Mouse (Mus musculus): ENCODE results near the gene Mylk2. TPM values are rescaled to one million over a fixed set of nuclear protein-coding genes. Genes with fewer than 3 reads are reported as not detected.

The Mylk2 gene
- polyA plus RNA-seq, 1 experiment from 2014 or later: not detected

DNA sequence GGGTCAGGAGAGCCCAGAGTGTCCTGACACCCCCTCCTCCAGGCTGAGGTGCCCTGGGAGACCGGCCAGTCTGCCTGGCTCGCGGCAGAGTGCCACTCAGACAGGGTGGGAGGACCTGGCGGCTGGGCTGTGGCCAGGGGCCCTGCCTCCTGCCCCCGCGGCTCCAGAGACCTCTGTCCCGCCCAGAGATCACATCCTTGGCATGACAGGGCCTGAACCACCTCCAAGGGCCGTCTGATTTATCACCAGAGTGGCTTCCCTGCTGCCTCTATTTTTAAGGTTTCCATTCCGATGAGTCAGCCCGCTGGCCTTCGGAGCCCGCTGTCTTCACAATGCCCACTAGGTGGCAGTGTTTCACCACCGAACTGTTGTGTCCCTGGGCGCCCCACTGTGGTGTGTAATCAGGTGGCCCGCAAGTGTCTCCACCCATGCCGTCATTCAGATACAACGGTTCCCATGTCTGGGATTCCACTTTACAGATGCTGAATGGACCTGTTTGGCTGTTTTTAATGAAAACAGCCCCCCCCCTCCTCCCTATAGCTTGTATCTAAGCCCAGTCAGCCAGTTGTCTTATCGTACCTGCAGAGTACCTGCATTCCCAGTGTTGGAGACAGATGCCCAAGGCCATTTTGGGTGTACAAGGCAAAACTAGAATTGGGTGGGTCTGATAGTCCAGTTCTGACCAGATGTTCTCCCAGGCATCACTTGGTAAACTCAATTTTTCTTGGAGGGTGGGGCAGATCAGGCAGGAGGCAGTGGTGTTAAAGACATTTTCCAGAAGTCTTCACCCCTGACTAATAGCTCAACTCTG lies 3.4 kb downstream of the Mylk2 start:
- peak overlapping the region; percentile 40; the same call in 1 of the 2 replicates for H3K9ac ChIP-seq (replicated peaks)
- H3K4me1 ChIP-seq (replicated peaks): peaks cover 10% of the 10 kb centered on the region; the same call in 1 of the 2 replicates

DNA sequence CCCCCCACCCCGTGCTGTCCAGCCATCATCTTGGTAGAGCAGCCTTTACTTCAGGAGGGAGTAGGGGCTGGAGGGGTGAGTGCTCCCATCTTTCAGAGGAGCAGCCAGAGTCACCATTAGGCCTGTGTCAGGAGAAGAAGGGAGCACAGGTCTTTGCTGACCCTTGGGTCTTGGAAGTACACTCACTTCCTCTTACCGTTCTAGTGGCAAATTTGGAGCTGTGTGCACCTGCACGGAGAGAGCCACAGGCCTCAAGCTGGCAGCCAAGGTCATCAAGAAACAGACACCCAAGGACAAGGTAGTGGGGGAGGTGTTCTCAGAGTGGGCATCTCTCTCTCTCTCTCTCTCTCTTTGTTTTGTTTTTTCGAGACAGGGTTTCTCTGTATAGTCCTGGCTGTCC lies 4.3 kb downstream of the Mylk2 start:
- H3K27ac ChIP-seq: no peak overlapping the region
- ATAC-seq (ENCODE audit: insufficient number of reproducible peaks, insufficient read depth, low FRiP score, low TSS enrichment, low read depth): no peak

More for the DNA sequence above, 3.4 kb downstream of the Mylk2 start:
- no peaks in the 10 kb centered on the region for H3K36me3 ChIP-seq
- WGBS: 3% methylated on average over 18 of the region's 18 CpGs
- H3K27ac ChIP-seq: no peak overlapping the region
- ATAC-seq (ENCODE audit: insufficient number of reproducible peaks, insufficient read depth, low FRiP score, low TSS enrichment, low read depth): 0 out of 2 replicates have a peak, but pooled peaks have one; percentile 26
- peak overlapping the region; percentile 50 for H3K4me2 ChIP-seq
- H3K9me3 ChIP-seq: no peaks in the 10 kb centered on the region
- peaks cover 50% of the 10 kb centered on the region for H3K27me3 ChIP-seq
- H3K4me3 ChIP-seq (replicated peaks): peak overlapping the region; percentile 22; the same call in 1 of the 2 replicates

GRCm38 (mm10) chr2:152916111-152916510 lies 5.0 kb downstream of the Mylk2 start:
- Histone ChIP-seq H3K9ac (replicated peaks) (no peak overlapping the region), H3K4me1 (replicated peaks) (peaks cover 10% of the 10 kb centered on the region; the same call in 1 of the 2 replicates), H3K4me2 (no peak overlapping the region), H3K27me3 (peaks cover 37% of the 10 kb centered on the region), H3K27ac (no peak overlapping the region), H3K4me3 (replicated peaks) (no peak overlapping the region), H3K9me3 (no peaks in the 10 kb centered on the region), H3K36me3 (no peaks in the 10 kb centered on the region)
- WGBS: 26% methylated on average over 5 of the region's 5 CpGs
- no peak for ATAC-seq (ENCODE audit: insufficient number of reproducible peaks, insufficient read depth, low FRiP score, low TSS enrichment, low read depth)

More for the DNA sequence above, 4.3 kb downstream of the Mylk2 start:
- Histone ChIP-seq H3K36me3 (no peaks in the 10 kb centered on the region), H3K4me2 (no peak overlapping the region), H3K4me1 (replicated peaks) (peaks cover 10% of the 10 kb centered on the region; the same call in 1 of the 2 replicates), H3K27me3 (peaks cover 43% of the 10 kb centered on the region), H3K4me3 (replicated peaks) (no peak overlapping the region), H3K9me3 (no peaks in the 10 kb centered on the region), H3K9ac (replicated peaks) (no peak overlapping the region)
- WGBS: 62% methylated on average over 4 of the region's 4 CpGs

DNA sequence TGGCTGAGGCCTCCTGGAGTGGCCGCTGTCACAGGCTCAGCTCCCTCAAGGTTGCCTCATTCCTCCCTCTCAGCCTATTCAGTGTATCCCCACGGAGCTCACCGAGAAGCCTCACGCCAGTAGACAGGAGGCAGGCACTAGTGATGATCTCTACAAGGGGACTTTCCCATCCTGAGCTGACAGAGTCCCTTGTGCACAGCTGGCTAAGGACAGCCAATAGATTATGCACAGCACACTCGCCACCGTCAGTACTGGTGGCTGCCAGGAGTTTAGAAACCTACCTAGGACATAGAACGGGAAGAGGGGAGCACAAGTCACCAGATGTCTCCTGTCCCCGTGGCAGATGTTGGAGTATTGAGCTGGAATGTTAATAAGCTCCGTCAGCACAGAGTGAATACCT lies 6.5 kb downstream of the Mylk2 start:
- Histone ChIP-seq H3K9me3 (no peaks in the 10 kb centered on the region), H3K27ac (no peak overlapping the region), H3K36me3 (no peaks in the 10 kb centered on the region), H3K9ac (replicated peaks) (no peak overlapping the region), H3K4me2 (no peak overlapping the region), H3K4me3 (replicated peaks) (no peak overlapping the region), H3K27me3 (peaks cover 21% of the 10 kb centered on the region), H3K4me1 (replicated peaks) (peaks cover 19% of the 10 kb centered on the region)
- WGBS: 49% methylated on average over 9 of the region's 9 CpGs
- no peak for ATAC-seq (ENCODE audit: insufficient number of reproducible peaks, insufficient read depth, low FRiP score, low TSS enrichment, low read depth)

GRCm38 (mm10) chr2:152922376-152922775 lies 11.2 kb downstream of the Mylk2 start:
- H3K9ac ChIP-seq (replicated peaks): peak overlapping the region; percentile 31; the same call in 1 of the 2 replicates
- 0 out of 2 replicates have a peak, but pooled peaks cover under 1% of the 10 kb centered on the region for H3K27me3 ChIP-seq
- H3K36me3 ChIP-seq: no peaks in the 10 kb centered on the region
- 23% methylated on average over 7 of the region's 7 CpGs for WGBS
- 0 out of 2 replicates have a peak overlapping the region, but pooled peaks have one; percentile 17 for H3K27ac ChIP-seq
- peaks cover 47% of the 10 kb centered on the region for H3K4me1 ChIP-seq (replicated peaks)
- H3K4me3 ChIP-seq (replicated peaks): no peak overlapping the region
- H3K4me2 ChIP-seq: no peak overlapping the region; the same call in 1 of the 2 replicates
- ATAC-seq (ENCODE audit: insufficient number of reproducible peaks, insufficient read depth, low FRiP score, low TSS enrichment, low read depth): no peak
- no peaks in the 10 kb centered on the region for H3K9me3 ChIP-seq

GRCm38 (mm10) chr2:152923621-152924020 lies 12.5 kb downstream of the Mylk2 start:
- H3K9ac ChIP-seq (replicated peaks): no peak overlapping the region
- H3K27ac ChIP-seq: no peak overlapping the region
- peaks cover 57% of the 10 kb centered on the region for H3K4me1 ChIP-seq (replicated peaks)

DNA sequence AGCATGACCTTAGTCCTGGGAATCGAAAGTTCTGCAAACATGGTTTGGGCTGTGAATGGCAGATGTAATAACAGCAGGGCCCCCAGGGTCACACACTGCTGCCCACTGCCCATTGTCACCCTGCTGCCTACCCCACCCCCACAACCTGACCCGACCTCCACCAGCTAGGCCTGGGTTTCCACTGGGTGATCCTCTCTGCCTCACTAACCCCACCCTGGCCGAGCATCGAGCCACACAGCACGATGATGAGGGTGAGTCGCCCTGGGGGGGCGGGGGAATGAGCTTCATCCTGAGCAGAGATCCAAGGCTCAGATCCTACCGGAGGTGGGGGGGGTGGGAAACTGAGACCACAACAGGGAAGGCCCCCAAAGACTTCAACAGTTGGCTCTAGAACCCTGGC lies 13.0 kb downstream of the Mylk2 start:
- Histone ChIP-seq H3K27ac (no peak overlapping the region), H3K4me2 (no peak overlapping the region), H3K36me3 (no peaks in the 10 kb centered on the region), H3K4me1 (replicated peaks) (peaks cover 57% of the 10 kb centered on the region), H3K27me3 (no peaks in the 10 kb centered on the region), H3K4me3 (replicated peaks) (no peak overlapping the region), H3K9me3 (no peaks in the 10 kb centered on the region), H3K9ac (replicated peaks) (no peak overlapping the region)
- WGBS: 76% methylated on average over 8 of the region's 8 CpGs
- ATAC-seq (ENCODE audit: insufficient number of reproducible peaks, insufficient read depth, low FRiP score, low TSS enrichment, low read depth): no peak

More at GRCm38 (mm10) chr2:152923621-152924020, 12.5 kb downstream of the Mylk2 start:
- 75% methylated on average over 3 of the region's 3 CpGs for WGBS
- H3K36me3 ChIP-seq: no peaks in the 10 kb centered on the region
- no peak overlapping the region for H3K4me3 ChIP-seq (replicated peaks)
- ATAC-seq (ENCODE audit: insufficient number of reproducible peaks, insufficient read depth, low FRiP score, low TSS enrichment, low read depth): no peak
- no peak overlapping the region for H3K4me2 ChIP-seq
- no peaks in the 10 kb centered on the region for H3K27me3 ChIP-seq
- no peaks in the 10 kb centered on the region for H3K9me3 ChIP-seq

- ATAC-seq (ENCODE audit: insufficient number of reproducible peaks, insufficient read depth, low FRiP score, low TSS enrichment, low read depth): no peak
- Histone ChIP-seq H3K27ac (no peak overlapping the region), H3K9ac (replicated peaks) (no peak overlapping the region), H3K36me3 (no peaks in the 10 kb centered on the region), H3K4me3 (replicated peaks) (no peak overlapping the region), H3K4me1 (replicated peaks) (peaks cover 57% of the 10 kb centered on the region), H3K27me3 (no peaks in the 10 kb centered on the region), H3K9me3 (no peaks in the 10 kb centered on the region), H3K4me2 (no peak overlapping the region)
- 78% methylated on average over 5 of the region's 5 CpGs for WGBS
These were observed 13.4 kb downstream of the Mylk2 start for GRCm38 (mm10) chr2:152924543-152924942.

- H3K27ac ChIP-seq: peak overlapping the region; percentile 87
- H3K4me3 ChIP-seq (replicated peaks): no peak overlapping the region
- H3K9ac ChIP-seq (replicated peaks): peak overlapping the region; percentile 34; the same call in 1 of the 2 replicates
- H3K4me2 ChIP-seq: no peak overlapping the region
- whole genome bisulfite sequencing: 28% methylated on average over 11 of the region's 11 CpGs
- H3K4me1 ChIP-seq (replicated peaks): peaks cover 64% of the 10 kb centered on the region
- no peaks in the 10 kb centered on the region for H3K9me3 ChIP-seq
- H3K27me3 ChIP-seq: no peaks in the 10 kb centered on the region
- peak; percentile 49; the same call in 1 of the 2 replicates for ATAC-seq (ENCODE audit: insufficient number of reproducible peaks, insufficient read depth, low FRiP score, low TSS enrichment, low read depth)
- no peaks in the 10 kb centered on the region for H3K36me3 ChIP-seq
These were observed 14.2 kb downstream of the Mylk2 start for GRCm38 (mm10) chr2:152925189-152925872.

DNA sequence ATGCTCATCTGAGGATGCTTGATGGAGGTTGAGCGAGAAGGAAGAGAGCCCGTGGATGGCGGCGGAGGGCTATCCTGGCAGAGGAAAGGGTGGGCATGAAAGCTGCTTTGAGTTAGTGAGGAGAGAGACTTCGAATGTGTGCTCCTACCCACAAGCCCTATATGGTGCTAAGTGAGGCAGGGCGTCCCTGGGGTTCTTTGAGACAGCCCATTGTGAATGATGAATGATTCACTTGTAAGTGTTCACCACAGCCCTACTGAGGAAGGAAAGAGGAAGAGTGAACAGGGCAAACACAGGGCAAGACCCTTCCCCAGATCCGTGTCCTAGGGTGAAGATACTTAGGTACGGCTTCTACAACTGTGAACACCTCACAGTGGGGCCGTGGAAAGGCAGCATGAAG lies 15.7 kb downstream of the Mylk2 start:
- WGBS: 68% methylated on average over 9 of the region's 9 CpGs
- no peak for ATAC-seq (ENCODE audit: insufficient number of reproducible peaks, insufficient read depth, low FRiP score, low TSS enrichment, low read depth)
- H3K27ac ChIP-seq: no peak overlapping the region

DNA sequence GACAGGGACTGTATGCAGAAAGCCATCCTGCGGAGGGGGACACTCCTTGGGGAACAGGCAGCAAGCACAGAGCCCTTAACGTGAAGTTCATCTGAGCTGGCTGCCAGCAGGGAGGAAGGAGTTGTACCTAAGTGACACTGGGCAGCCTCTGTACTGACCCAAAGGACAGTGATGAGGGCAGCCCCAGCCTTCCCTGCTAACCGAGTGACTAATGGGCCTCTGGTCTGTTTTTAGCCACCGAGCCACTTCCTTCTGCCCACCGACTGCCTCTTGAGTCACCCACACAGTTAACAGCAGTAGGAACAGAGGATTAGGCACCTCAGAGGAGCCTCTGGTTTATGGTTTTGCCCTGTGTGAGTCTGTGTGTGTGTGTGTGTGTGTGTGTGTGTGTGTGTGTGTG lies 16.2 kb downstream of the Mylk2 start:
- Histone ChIP-seq H3K9ac (replicated peaks) (no peak overlapping the region), H3K4me1 (replicated peaks) (peaks cover 71% of the 10 kb centered on the region), H3K36me3 (no peaks in the 10 kb centered on the region), H3K27ac (no peak overlapping the region), H3K4me3 (replicated peaks) (no peak overlapping the region), H3K4me2 (no peak overlapping the region), H3K9me3 (no peaks in the 10 kb centered on the region), H3K27me3 (no peaks in the 10 kb centered on the region; the same call in 1 of the 2 replicates)
- ATAC-seq (ENCODE audit: insufficient number of reproducible peaks, insufficient read depth, low FRiP score, low TSS enrichment, low read depth): no peak
- 31% methylated on average over 5 of the region's 5 CpGs for WGBS

More for the DNA sequence above, 15.7 kb downstream of the Mylk2 start:
- H3K4me1 ChIP-seq (replicated peaks): peaks cover 71% of the 10 kb centered on the region
- H3K27me3 ChIP-seq: no peaks in the 10 kb centered on the region; the same call in 1 of the 2 replicates
- H3K4me3 ChIP-seq (replicated peaks): no peak overlapping the region
- no peak overlapping the region for H3K9ac ChIP-seq (replicated peaks)
- H3K9me3 ChIP-seq: no peaks in the 10 kb centered on the region
- no peak overlapping the region for H3K4me2 ChIP-seq
- no peaks in the 10 kb centered on the region for H3K36me3 ChIP-seq

All from limb, embryonic 12.5 days (tissue).